ENCODE assay signal across 8 mouse cellular contexts in genomic region chr3:32364841-32365545, GRCm38 (mm10). TPM values are rescaled to one million over a fixed set of nuclear protein-coding genes. Genes with fewer than 3 reads are reported as not detected.
DNase-seq lines count a peak whose midpoint lies in the region; ATAC-seq and TF ChIP-seq lines count a peak whose summit lies in the region.

No protein-coding gene starts in this region.

- in situ Hi-C loops in Patski (cut with MboI; ENCODE audit: low pct_unique_long_range_greater_than_20kb): no loop called here

- 0 out of 2 replicates have a peak overlapping the region, but pooled peaks have one; percentile 27 for H3K27ac ChIP-seq in liver, adult 2 months (replicated peaks; ENCODE audit: insufficient read depth, low read depth, low read length)
- H3K27ac ChIP-seq in embryonic fibroblast, embryonic 13.5 days (ENCODE audit: insufficient read depth, low read length): peak overlapping the region; percentile 98
- peak overlapping the region; percentile 78 for H3K27ac ChIP-seq in intestine, embryonic 15.5 days
- H3K27ac ChIP-seq in small intestine, adult 2 months (ENCODE audit: insufficient read depth, low read depth, low read length): peak overlapping the region; percentile 32; the same call in 1 of the 2 replicates

- POLR2A ChIA-PET in Patski (lab: Charles Lee): interaction anchor here (0.6 to 3.7 kb wide), 4 partner anchors 16 to 44 kb away, joined by 3 to 17 read pairs (median 5); partner anchors contain the start of gene Pik3ca

- peak; percentile 56 for ATAC-seq in Patski
- ATAC-seq in intestine, embryonic 15.5 days: peak; percentile 68

- TF ChIP-seq POLR2A in liver, adult 2 months (IDR thresholded peaks at IDR 0.05; ENCODE audit: extremely low read depth, insufficient read depth, low read length): no peak
- TF ChIP-seq POLR2A in embryonic fibroblast, embryonic 13.5 days (IDR thresholded peaks at IDR 0.05; ENCODE audit: low read depth, low read length): peak; percentile 72
- no peak for TF ChIP-seq POLR2A in small intestine, adult 2 months (IDR thresholded peaks at IDR 0.05; ENCODE audit: low read depth, low read length)

- peaks cover 5% of the 10 kb centered on the region for H3K4me1 ChIP-seq in liver, adult 2 months (ENCODE audit: control insufficient read depth, insufficient read depth, low read length)
- peaks cover 15% of the 10 kb centered on the region; the same call in 1 of the 2 replicates for H3K4me1 ChIP-seq in embryonic fibroblast, embryonic 13.5 days (ENCODE audit: control insufficient read depth, insufficient read depth, low read length)
- H3K4me1 ChIP-seq in intestine, embryonic 15.5 days (replicated peaks): peaks cover 7% of the 10 kb centered on the region; the same call in 1 of the 2 replicates
- H3K4me1 ChIP-seq in megakaryocyte, embryonic 14.5 days: peaks cover 50% of the 10 kb centered on the region
- no peaks in the 10 kb centered on the region for H3K4me1 ChIP-seq in small intestine, adult 2 months (ENCODE audit: control insufficient read depth, insufficient read depth, insufficient read length, low read length)

- no peak for TF ChIP-seq CTCF in liver, adult 2 months (IDR thresholded peaks at IDR 0.05; ENCODE audit: low read depth, low read length)
- no peak for TF ChIP-seq CTCF in Patski (IDR thresholded peaks at IDR 0.05)
- no peak for TF ChIP-seq CTCF in embryonic fibroblast, embryonic 13.5 days (IDR thresholded peaks at IDR 0.05; ENCODE audit: borderline replicate concordance, insufficient read depth, low read length)
- no peak for TF ChIP-seq CTCF in small intestine, adult 2 months (IDR thresholded peaks at IDR 0.05; ENCODE audit: extremely low read depth, insufficient read length, insufficient replicate concordance, low read depth, low read length)

- CTCF ChIA-PET in Patski (lab: Charles Lee): interaction anchor here (0.6 to 3.2 kb wide), 3 partner anchors 15 to 31 kb away, joined by 3 to 11 read pairs (median 11); no protein-coding TSS in a partner anchor

- H3K9ac ChIP-seq in liver, adult 2 months (ENCODE audit: low read depth, low read length): peak overlapping the region; percentile 94
- peak overlapping the region; percentile 66 for H3K9ac ChIP-seq in intestine, embryonic 15.5 days

- H3K79me2 ChIP-seq in liver, adult 2 months (ENCODE audit: control insufficient read depth, insufficient read depth, low read length): peaks cover 12% of the 10 kb centered on the region; the same call in 1 of the 2 replicates

- H3K4me2 ChIP-seq in intestine, embryonic 15.5 days (replicated peaks): peak overlapping the region; percentile 95

- DNase-seq in liver, adult 2 months (ENCODE audit: extremely low read depth, low read depth, low spot score): peak; percentile 17
- DNase-seq in liver: no peak
- peak; percentile 30 for DNase-seq in Patski (ENCODE audit: low read depth, low spot score)
- no peak for DNase-seq in adrenal gland, adult 2 months

- H3K36me3 ChIP-seq in liver, adult 2 months (ENCODE audit: control insufficient read depth, insufficient read depth, low read length): no peaks in the 10 kb centered on the region
- no peaks in the 10 kb centered on the region for H3K36me3 ChIP-seq in intestine, embryonic 15.5 days
- H3K36me3 ChIP-seq in megakaryocyte, embryonic 14.5 days (replicated peaks; ENCODE audit: low read length): peaks cover 17% of the 10 kb centered on the region
- no peaks in the 10 kb centered on the region for H3K36me3 ChIP-seq in small intestine, adult 2 months (ENCODE audit: control insufficient read depth, insufficient read depth, low read length)

- no peaks in the 10 kb centered on the region for H3K9me3 ChIP-seq in intestine, embryonic 15.5 days
- H3K9me3 ChIP-seq in megakaryocyte, embryonic 14.5 days: no peaks in the 10 kb centered on the region

- H3K4me3 ChIP-seq in liver, adult 2 months (ENCODE audit: insufficient read depth, low read depth, low read length): peak overlapping the region; percentile 75
- H3K4me3 ChIP-seq in embryonic fibroblast, embryonic 13.5 days (ENCODE audit: insufficient read depth, low read length): peak overlapping the region; percentile 90
- H3K4me3 ChIP-seq in intestine, embryonic 15.5 days (replicated peaks): peak overlapping the region; percentile 73
- H3K4me3 ChIP-seq in megakaryocyte, embryonic 14.5 days (replicated peaks): peak overlapping the region; percentile 99
- H3K4me3 ChIP-seq in small intestine, adult 2 months (ENCODE audit: low read depth, low read length): peak overlapping the region; percentile 92

- H3K27me3 ChIP-seq in liver, adult 2 months (ENCODE audit: control insufficient read depth, insufficient read depth, low read length): no peaks in the 10 kb centered on the region
- no peaks in the 10 kb centered on the region for H3K27me3 ChIP-seq in Patski
- H3K27me3 ChIP-seq in intestine, embryonic 15.5 days (replicated peaks): no peaks in the 10 kb centered on the region
- no peaks in the 10 kb centered on the region for H3K27me3 ChIP-seq in megakaryocyte, embryonic 14.5 days (replicated peaks)
- no peaks in the 10 kb centered on the region for H3K27me3 ChIP-seq in small intestine, adult 2 months (ENCODE audit: control insufficient read depth, insufficient read depth, low read length)

- 4% methylated on average over 54 of the region's 54 CpGs for WGBS in liver, adult 2 months
- WGBS in intestine, embryonic 15.5 days: 2% methylated on average over 54 of the region's 54 CpGs
- WGBS in small intestine, adult 2 months: 6% methylated on average over 54 of the region's 54 CpGs

RNA-seq across cellular contexts. Expression of gene Zmat3, which starts 0.8 kb away (rescaled TPM):
- total RNA-seq in liver, adult 2 months (2014; rRNA removed): 1.2 and 1.7 TPM in 2 replicates
- polyA plus RNA-seq in liver, adult 2 months (2012; rRNA removed): 2.6 and 2.8 TPM in 2 replicates
- 23.8 TPM for polyA plus RNA-seq in Patski (2021)
- 96.0 and 103 TPM in 2 replicates for polyA plus RNA-seq in embryonic fibroblast, embryonic 13.5 days (2011; ENCODE audit: insufficient read length, low read depth, missing spikeins)
- polyA plus RNA-seq in intestine, embryonic 15.5 days (2015; fragmentation: Nextera tagmentation; extraction: Ambion mirVana): 3.6 and 4.2 TPM in 2 replicates
- polyA plus RNA-seq in megakaryocyte, embryonic 14.5 days (2012; ENCODE audit: insufficient read depth, low replicate concordance): 4.0 and 5.0 TPM in 2 replicates
- 2.9 and 4.7 TPM in 2 replicates for polyA plus RNA-seq in small intestine, adult 2 months (2012; rRNA removed)
- 10 to 100 TPM; 17.7 to 18.2 TPM for total RNA-seq in adrenal gland, adult 2 months (2021)
- 8.0 and 11.8 TPM in 2 replicates for polyA plus RNA-seq in adrenal gland, adult 2 months (2012; rRNA removed)

RNA-seq across cellular contexts. Expression of gene Pik3ca, which starts 32.5 kb away (rescaled TPM):
- 21.1 and 23.1 TPM in 2 replicates for total RNA-seq in liver, adult 2 months (2014; rRNA removed)
- polyA plus RNA-seq in liver, adult 2 months (2012; rRNA removed): 2.4 and 2.8 TPM in 2 replicates
- 60.0 TPM for polyA plus RNA-seq in Patski (2021)
- polyA plus RNA-seq in embryonic fibroblast, embryonic 13.5 days (2011; ENCODE audit: insufficient read length, low read depth, missing spikeins): 38.5 and 45.1 TPM in 2 replicates
- polyA plus RNA-seq in intestine, embryonic 15.5 days (2015; fragmentation: Nextera tagmentation; extraction: Ambion mirVana): 7.9 and 10.9 TPM in 2 replicates
- 0.64 and 0.81 TPM in 2 replicates for polyA plus RNA-seq in megakaryocyte, embryonic 14.5 days (2012; ENCODE audit: insufficient read depth, low replicate concordance)
- polyA plus RNA-seq in small intestine, adult 2 months (2012; rRNA removed): 0.96 and 2.1 TPM in 2 replicates
- total RNA-seq in adrenal gland, adult 2 months (2021): 10 to 100 TPM; 42.1 to 49.6 TPM
- polyA plus RNA-seq in adrenal gland, adult 2 months (2012; rRNA removed): 1.3 and 1.5 TPM in 2 replicates

Comparison
In these comparisons a context has a peak if more than half of its experiments do, and no peak if none do; other contexts are left out.
1. DNase-seq: peak in liver, adult 2 months (single experiment) and Patski (single experiment); none in liver (single experiment) and adrenal gland, adult 2 months (single experiment).
2. H3K27ac ChIP-seq: peak in every context shown above with its lines; median percentile 98 in embryonic fibroblast, embryonic 13.5 days; 78 in intestine, embryonic 15.5 days; 32 in small intestine, adult 2 months; 27 in liver, adult 2 months.
3. Peak in every context shown above with its lines, with median percentiles within 50 percentile points of each other: H3K4me3 ChIP-seq.